In genomic region chr3:95945731-95946240, GRCm38 (mm10) we compare ENCODE assay signal across 22 mouse cellular contexts. TPM values are rescaled to one million over a fixed set of nuclear protein-coding genes. Genes with fewer than 3 reads are reported as not detected.
A peak's percentile ranks its signal among the peaks of the same experiment; 100 is the strongest.
DNase-seq lines count a peak whose midpoint lies in the region; ATAC-seq and TF ChIP-seq lines count a peak whose summit lies in the region.
"Had no signal": no experiment of that assay in that cellular context is flagged by ENCODE, and none has a peak within 500 bp of the region (broad histone marks: within the 10 kb centered on the region; RNA-seq: fewer than 3 reads in every experiment).

No protein-coding gene starts in this region.

- TF ChIP-seq POLR2A in lung, adult 2 months (IDR thresholded peaks at IDR 0.05; ENCODE audit: borderline replicate concordance, extremely low read depth, low read depth, low read length), result no peak

- DNase-seq in adrenal gland, postnatal 10 days, result peak; percentile 55
- no peak for DNase-seq in adrenal gland, adult 18-20 months (ENCODE audit: low spot score in 2 of 2)
- DNase-seq in heart, adult 11 months, result peak; percentile 90
- DNase-seq in heart, embryonic 10.5 days (ENCODE audit: low spot score), result no peak
- DNase-seq in lung, postnatal 0 days (ENCODE audit: low spot score), result peak; percentile 24
- no peak for DNase-seq in lung, adult 2 months
- DNase-seq in right cerebral cortex, postnatal 4 days, result no peak
- DNase-seq in layer of hippocampus, adult 11-12 months (ENCODE audit: low spot score), result no peak
- DNase-seq: adrenal gland, postnatal 25 days; cerebellum, adult 9-11 months; embryo, embryonic 11 days; kidney, adult 18-20 months; kidney, postnatal 10 days; liver, embryonic 13.5 days; thymus, postnatal 25 days had no signal

- TF ChIP-seq CTCF in lung, postnatal 0 days (IDR thresholded peaks at IDR 0.05), result no peak
- TF ChIP-seq CTCF in lung, adult 2 months (IDR thresholded peaks at IDR 0.05; ENCODE audit: insufficient read depth, low read length), result no peak

- peaks cover 6% of the 10 kb centered on the region; the same call in 1 of the 2 replicates for H3K4me1 ChIP-seq in heart, embryonic 10.5 days
- no peaks in the 10 kb centered on the region for H3K4me1 ChIP-seq in lung, postnatal 0 days (ENCODE audit: insufficient read depth, low read depth, low read length)
- no peaks in the 10 kb centered on the region for H3K4me1 ChIP-seq in lung, adult 2 months (ENCODE audit: control insufficient read depth, insufficient read depth, low read length)
- H3K4me1 ChIP-seq: embryonic facial prominence, embryonic 15.5 days; hindbrain, embryonic 15.5 days; limb, embryonic 12.5 days had no signal

- no peaks in the 10 kb centered on the region for H3K9me3 ChIP-seq in heart, embryonic 10.5 days
- no peaks in the 10 kb centered on the region for H3K9me3 ChIP-seq in lung, postnatal 0 days (ENCODE audit: low read length)
- H3K9me3 ChIP-seq: embryonic facial prominence, embryonic 15.5 days; hindbrain, embryonic 15.5 days; limb, embryonic 12.5 days; liver, embryonic 13.5 days; neural tube, embryonic 13.5 days had no signal

- no peak overlapping the region for H3K4me2 ChIP-seq in lung, postnatal 0 days (replicated peaks; ENCODE audit: low read depth, low read length)
- H3K4me2 ChIP-seq: embryonic facial prominence, embryonic 15.5 days; hindbrain, embryonic 15.5 days; limb, embryonic 12.5 days; liver, embryonic 13.5 days; neural tube, embryonic 13.5 days had no signal

- H3K4me3 ChIP-seq in heart, embryonic 10.5 days, result no peak overlapping the region
- no peak overlapping the region for H3K4me3 ChIP-seq in lung, postnatal 0 days (ENCODE audit: low read depth, low read length)
- H3K4me3 ChIP-seq in lung, adult 2 months (replicated peaks; ENCODE audit: extremely low read depth, low read depth, low read length), result no peak overlapping the region
- H3K4me3 ChIP-seq: embryonic facial prominence, embryonic 15.5 days; hindbrain, embryonic 15.5 days; left cerebral cortex, adult 2 months; limb, embryonic 12.5 days; liver, embryonic 13.5 days; neural tube, embryonic 13.5 days had no signal

- no peak overlapping the region for H3K9ac ChIP-seq in lung, postnatal 0 days (replicated peaks; ENCODE audit: low read depth)
- H3K9ac ChIP-seq: embryonic facial prominence, embryonic 15.5 days; hindbrain, embryonic 15.5 days; limb, embryonic 12.5 days; liver, embryonic 13.5 days; neural tube, embryonic 13.5 days had no signal

- WGBS in heart, embryonic 10.5 days, result 70% methylated on average over 14 of the region's 14 CpGs
- 68% methylated on average over 14 of the region's 14 CpGs for WGBS in lung, postnatal 0 days
- 62% methylated on average over 14 of the region's 14 CpGs for WGBS in lung, adult 2 months

- no peaks in the 10 kb centered on the region for H3K27me3 ChIP-seq in heart, embryonic 10.5 days (ENCODE audit: insufficient read depth, poor library complexity, severe bottlenecking)
- H3K27me3 ChIP-seq in lung, postnatal 0 days (replicated peaks; ENCODE audit: insufficient read depth, low read length), result no peaks in the 10 kb centered on the region
- H3K27me3 ChIP-seq: embryonic facial prominence, embryonic 15.5 days; hindbrain, embryonic 15.5 days; limb, embryonic 12.5 days; liver, embryonic 13.5 days; neural tube, embryonic 13.5 days had no signal

- peaks cover 65% of the 10 kb centered on the region for H3K36me3 ChIP-seq in heart, embryonic 10.5 days
- peaks cover 19% of the 10 kb centered on the region; the same call in 1 of the 2 replicates for H3K36me3 ChIP-seq in lung, postnatal 0 days (ENCODE audit: insufficient read depth, low read length)

- ATAC-seq in lung, postnatal 0 days, result peak; percentile 40; the same call in 1 of the 2 replicates

- TF ChIP-seq EP300 in lung, postnatal 0 days (IDR thresholded peaks at IDR 0.05), result no peak

- no peak overlapping the region for H3K27ac ChIP-seq in heart, embryonic 10.5 days
- H3K27ac ChIP-seq in lung, postnatal 0 days (ENCODE audit: low read length), result no peak overlapping the region
- H3K27ac ChIP-seq: embryonic facial prominence, embryonic 15.5 days; hindbrain, embryonic 15.5 days; left cerebral cortex, adult 2 months; limb, embryonic 12.5 days; liver, embryonic 13.5 days; neural tube, embryonic 13.5 days; stomach, postnatal 0 days had no signal

RNA-seq across cellular contexts. Expression of gene Anp32e, which starts 16.7 kb away (rescaled TPM):
- 100 to 1,000 TPM in 1 of 2 experiments, 10 to 100 TPM in 1; 89.8 to 110 TPM for total RNA-seq in adrenal gland, postnatal 10 days (2021)
- total RNA-seq in adrenal gland, adult 18-20 months (2021), result 100 to 1,000 TPM in 1 of 2 experiments, 10 to 100 TPM in 1; 92.2 to 101 TPM
- 209 and 212 TPM in 2 replicates for polyA plus RNA-seq in heart, embryonic 10.5 days (2016; fragmentation: Nextera tagmentation; extraction: Ambion mirVana)
- 72.5 and 79.6 TPM in 2 replicates for polyA plus RNA-seq in lung, postnatal 0 days (2015; fragmentation: Nextera tagmentation; extraction: Ambion mirVana)
- 11.4 and 17.4 TPM in 2 replicates for polyA plus RNA-seq in lung, adult 2 months (2012; rRNA removed)

RNA-seq across cellular contexts. Expression of gene Car14, which starts 41.3 kb away (rescaled TPM):
- 10 to 100 TPM; 13.6 to 18.5 TPM for total RNA-seq in adrenal gland, postnatal 10 days (2021)
- total RNA-seq in adrenal gland, adult 18-20 months (2021), result 1 to 10 TPM; 1.1 to 3.6 TPM
- 47.2 and 68.0 TPM in 2 replicates for polyA plus RNA-seq in heart, embryonic 10.5 days (2016; fragmentation: Nextera tagmentation; extraction: Ambion mirVana)
- polyA plus RNA-seq in lung, postnatal 0 days (2015; fragmentation: Nextera tagmentation; extraction: Ambion mirVana), result 4.4 and 4.5 TPM in 2 replicates
- polyA plus RNA-seq in lung, adult 2 months (2012; rRNA removed), result 28.8 and 36.1 TPM in 2 replicates
- total RNA-seq: monocyte, adult 5-6 weeks had no signal

RNA-seq across cellular contexts. Expression of gene Plekho1, which starts 50.0 kb away (rescaled TPM):
- 10 to 100 TPM; 34.0 to 36.7 TPM for total RNA-seq in adrenal gland, postnatal 10 days (2021)
- 10 to 100 TPM; 20.9 to 32.2 TPM for total RNA-seq in adrenal gland, adult 18-20 months (2021)
- polyA plus RNA-seq in heart, embryonic 10.5 days (2016; fragmentation: Nextera tagmentation; extraction: Ambion mirVana), result 75.1 and 88.2 TPM in 2 replicates
- 53.5 and 55.4 TPM in 2 replicates for polyA plus RNA-seq in lung, postnatal 0 days (2015; fragmentation: Nextera tagmentation; extraction: Ambion mirVana)
- polyA plus RNA-seq in lung, adult 2 months (2012; rRNA removed), result 55.7 and 82.7 TPM in 2 replicates

RNA-seq across cellular contexts. Expression of gene Aph1a, which starts 52.0 kb away (rescaled TPM):
- 100 to 1,000 TPM; 167 to 171 TPM for total RNA-seq in adrenal gland, postnatal 10 days (2021)
- 100 to 1,000 TPM; 103 to 120 TPM for total RNA-seq in adrenal gland, adult 18-20 months (2021)
- polyA plus RNA-seq in heart, embryonic 10.5 days (2016; fragmentation: Nextera tagmentation; extraction: Ambion mirVana), result 30.4 and 39.4 TPM in 2 replicates
- polyA plus RNA-seq in lung, postnatal 0 days (2015; fragmentation: Nextera tagmentation; extraction: Ambion mirVana), result 48.6 and 49.1 TPM in 2 replicates
- 159 and 160 TPM in 2 replicates for polyA plus RNA-seq in lung, adult 2 months (2012; rRNA removed)

RNA-seq across cellular contexts. Expression of gene BC028528, which starts 54.0 kb away (rescaled TPM):
- total RNA-seq in adrenal gland, postnatal 10 days (2021), result 10 to 100 TPM; 27.7 to 38.8 TPM
- total RNA-seq in adrenal gland, adult 18-20 months (2021), result 10 to 100 TPM; 12.0 to 20.3 TPM
- 18.5 and 26.4 TPM in 2 replicates for polyA plus RNA-seq in heart, embryonic 10.5 days (2016; fragmentation: Nextera tagmentation; extraction: Ambion mirVana)
- polyA plus RNA-seq in lung, postnatal 0 days (2015; fragmentation: Nextera tagmentation; extraction: Ambion mirVana), result 247 and 252 TPM in 2 replicates
- 81.5 and 113 TPM in 2 replicates for polyA plus RNA-seq in lung, adult 2 months (2012; rRNA removed)

Comparison
In these comparisons a context has a peak if more than half of its experiments do, and no peak if none do; other contexts are left out.
1. DNase-seq: peak in adrenal gland, postnatal 10 days (single experiment), heart, adult 11 months (single experiment) and lung, postnatal 0 days (single experiment); none in adrenal gland, adult 18-20 months (0 of 2), heart, embryonic 10.5 days (single experiment), lung, adult 2 months (single experiment), right cerebral cortex, postnatal 4 days (single experiment) and layer of hippocampus, adult 11-12 months (single experiment).